Mouse (Mus musculus) embryonic facial prominence, embryonic 12.5 days (tissue): Measurements from ENCODE around the gene Hspb1. TPM values are rescaled to one million over a fixed set of nuclear protein-coding genes. Genes with fewer than 3 reads are reported as not detected.
A peak's percentile ranks its signal among the peaks of the same experiment; 100 is the strongest.

ENCODE experiments used
- ATAC-seq: fragments of 200-750 bp; cut with Nextera tagmentation; 2 replicates; pipeline ENCODE4 v1.8.0; 2017; ENCODE audit not compliant: insufficient number of reproducible peaks, insufficient read depth, low FRiP score, low TSS enrichment
- H3K27ac ChIP-seq: fragments of 300-500 bp; sonication (generic); 2 replicates; pipeline ENCODE4 v1.5.1; 2016; ENCODE audit warnings: mild to moderate bottlenecking
- H3K27me3 ChIP-seq: fragments of 300-500 bp; sonication (generic); 2 replicates; pipeline ENCODE4 v1.6.1; 2016; ENCODE audit warnings: mild to moderate bottlenecking, moderate library complexity
- H3K36me3 ChIP-seq: fragments of 300-500 bp; sonication (generic); 2 replicates; pipeline ENCODE4 v1.6.1; 2016; ENCODE audit warnings: mild to moderate bottlenecking
- H3K4me1 ChIP-seq: fragments of 300-500 bp; sonication (generic); 2 replicates; pipeline ENCODE4 v1.6.1; 2016
- H3K4me2 ChIP-seq: fragments of 300-500 bp; sonication (generic); replicated peaks from 2 replicates; pipeline ENCODE4 v1.6.1; 2016; ENCODE audit warnings: mild to moderate bottlenecking, moderate library complexity
- H3K4me3 ChIP-seq: fragments of 300-500 bp; sonication (generic); 2 replicates; pipeline ENCODE4 v1.5.1; 2016; ENCODE audit warnings: mild to moderate bottlenecking
- H3K9ac ChIP-seq: fragments of 300-500 bp; sonication (generic); 2 replicates; pipeline ENCODE4 v1.6.1; 2016; ENCODE audit warnings: mild to moderate bottlenecking, moderate library complexity
- H3K9me3 ChIP-seq: fragments of 300-500 bp; sonication (generic); 2 replicates; pipeline ENCODE4 v1.6.1; 2016; ENCODE audit warnings: mild to moderate bottlenecking, moderate library complexity
- WGBS: fragments of 180-500 bp; shearing (Covaris S2); methylation state at CpG from one replicate; pipeline ENCODE4 v1.1.7; 2016; 5-methylcytosine and 5-hydroxymethylcytosine counted together
- polyA plus RNA-seq: library from polyadenylated mRNA; unstranded; fragments of >200 nt; fragmentation: Nextera tagmentation; extraction: Ambion mirVana; gene quantifications from 2 replicates; pipeline ENCODE4 v1.2.1, GENCODE M21; 2016

The Hspb1 gene
- polyA plus RNA-seq, 1 experiment from 2014 or later = 74.8 TPM

- WGBS = under 1% methylated on average over 86 of the region's 89 CpGs
- peaks cover 15% of the 10 kb centered on the region for H3K4me1 ChIP-seq
- no peak overlapping the region for H3K27ac ChIP-seq
- H3K9me3 ChIP-seq = no peaks in the 10 kb centered on the region
- peaks cover 77% of the 10 kb centered on the region for H3K27me3 ChIP-seq
- no peaks in the 10 kb centered on the region for H3K36me3 ChIP-seq
- H3K4me2 ChIP-seq = peak overlapping the region; percentile 92
- ATAC-seq = no peak
- peak overlapping the region; percentile 49 for H3K4me3 ChIP-seq
- peak overlapping the region; percentile 53 for H3K9ac ChIP-seq
Observed at GRCm38 (mm10) chr5:135867637-135868593, 19.8 kb upstream of the Hspb1 start.

- no peaks in the 10 kb centered on the region for H3K9me3 ChIP-seq
- peak overlapping the region; percentile 53; the same call in 1 of the 2 replicates for H3K9ac ChIP-seq
- H3K4me1 ChIP-seq = peaks cover 19% of the 10 kb centered on the region
- peak overlapping the region; percentile 49 for H3K4me3 ChIP-seq
- no peak overlapping the region for H3K27ac ChIP-seq
- H3K4me2 ChIP-seq = peak overlapping the region; percentile 92
- WGBS = 2% methylated on average over 27 of the region's 27 CpGs
- H3K36me3 ChIP-seq = no peaks in the 10 kb centered on the region
- ATAC-seq = no peak
- peaks cover 80% of the 10 kb centered on the region for H3K27me3 ChIP-seq
Observed at GRCm38 (mm10) chr5:135868653-135869052, 19.1 kb upstream of the Hspb1 start.

GRCm38 (mm10) chr5:135869661-135870423 lies 17.9 kb upstream of the Hspb1 start:
- WGBS = 65% methylated on average over 14 of the region's 14 CpGs
- no peak overlapping the region for H3K4me3 ChIP-seq
- ATAC-seq = no peak

GRCm38 (mm10) chr5:135870505-135870904 lies 17.2 kb upstream of the Hspb1 start:
- no peak overlapping the region for H3K4me2 ChIP-seq
- H3K36me3 ChIP-seq = no peaks in the 10 kb centered on the region
- no peak for ATAC-seq
- WGBS = 77% methylated on average over 5 of the region's 5 CpGs
- H3K27me3 ChIP-seq = peaks cover 74% of the 10 kb centered on the region
- no peak overlapping the region for H3K9ac ChIP-seq
- no peak overlapping the region for H3K4me3 ChIP-seq
- H3K4me1 ChIP-seq = peaks cover 19% of the 10 kb centered on the region
- no peak overlapping the region for H3K27ac ChIP-seq
- H3K9me3 ChIP-seq = no peaks in the 10 kb centered on the region

More at GRCm38 (mm10) chr5:135869661-135870423, 17.9 kb upstream of the Hspb1 start:
- H3K4me2 ChIP-seq = no peak overlapping the region
- H3K27ac ChIP-seq = no peak overlapping the region
- peaks cover 19% of the 10 kb centered on the region for H3K4me1 ChIP-seq
- no peak overlapping the region for H3K9ac ChIP-seq
- H3K27me3 ChIP-seq = peaks cover 79% of the 10 kb centered on the region
- H3K9me3 ChIP-seq = no peaks in the 10 kb centered on the region
- no peaks in the 10 kb centered on the region for H3K36me3 ChIP-seq

GRCm38 (mm10) chr5:135872996-135873395 lies 14.7 kb upstream of the Hspb1 start:
- Histone ChIP-seq H3K9ac (peak overlapping the region; percentile 38; the same call in 1 of the 2 replicates), H3K36me3 (no peaks in the 10 kb centered on the region), H3K4me1 (peaks cover 13% of the 10 kb centered on the region), H3K27ac (no peak overlapping the region), H3K4me2 (peak overlapping the region; percentile 36), H3K27me3 (peaks cover 53% of the 10 kb centered on the region), H3K4me3 (no peak overlapping the region), H3K9me3 (no peaks in the 10 kb centered on the region)
- WGBS = 10% methylated on average over 15 of the region's 16 CpGs
- ATAC-seq = no peak

GRCm38 (mm10) chr5:135873753-135874152 lies 14.0 kb upstream of the Hspb1 start:
- peaks cover 46% of the 10 kb centered on the region for H3K27me3 ChIP-seq
- peaks cover 9% of the 10 kb centered on the region; the same call in 1 of the 2 replicates for H3K4me1 ChIP-seq
- H3K4me3 ChIP-seq = no peak overlapping the region
- no peak overlapping the region for H3K4me2 ChIP-seq
- no peaks in the 10 kb centered on the region for H3K9me3 ChIP-seq
- H3K27ac ChIP-seq = no peak overlapping the region
- no peak overlapping the region for H3K9ac ChIP-seq
- no peaks in the 10 kb centered on the region for H3K36me3 ChIP-seq
- ATAC-seq = no peak
- WGBS = 62% methylated on average over 9 of the region's 9 CpGs

GRCm38 (mm10) chr5:135877180-135877579 lies 10.5 kb upstream of the Hspb1 start:
- Histone ChIP-seq H3K36me3 (no peaks in the 10 kb centered on the region), H3K4me3 (peak overlapping the region; percentile 39; the same call in 1 of the 2 replicates), H3K27me3 (peaks cover 15% of the 10 kb centered on the region; the same call in 1 of the 2 replicates), H3K9me3 (no peaks in the 10 kb centered on the region), H3K4me2 (peak overlapping the region; percentile 50), H3K4me1 (peaks cover 15% of the 10 kb centered on the region), H3K9ac (no peak overlapping the region), H3K27ac (no peak overlapping the region)
- no peak for ATAC-seq
- WGBS = 17% methylated on average over 8 of the region's 8 CpGs

GRCm38 (mm10) chr5:135877831-135878231 lies 9.9 kb upstream of the Hspb1 start:
- Histone ChIP-seq H3K27ac (0 out of 2 replicates have a peak overlapping the region, but pooled peaks have one; percentile 3), H3K9ac (peak overlapping the region; percentile 47; the same call in 1 of the 2 replicates), H3K4me2 (peak overlapping the region; percentile 50), H3K9me3 (no peaks in the 10 kb centered on the region), H3K27me3 (peaks cover 12% of the 10 kb centered on the region; the same call in 1 of the 2 replicates), H3K4me3 (peak overlapping the region; percentile 39), H3K4me1 (peaks cover 15% of the 10 kb centered on the region), H3K36me3 (no peaks in the 10 kb centered on the region)
- ATAC-seq = no peak
- WGBS = 1% methylated on average over 16 of the region's 16 CpGs

- Histone ChIP-seq H3K4me1 (peaks cover 11% of the 10 kb centered on the region), H3K36me3 (no peaks in the 10 kb centered on the region), H3K9me3 (no peaks in the 10 kb centered on the region), H3K27ac (no peak overlapping the region), H3K27me3 (no peaks in the 10 kb centered on the region), H3K9ac (no peak overlapping the region), H3K4me2 (no peak overlapping the region), H3K4me3 (no peak overlapping the region)
- WGBS = 52% methylated on average over 13 of the region's 13 CpGs
- no peak for ATAC-seq
Observed at GRCm38 (mm10) chr5:135879449-135880158, 8.1 kb upstream of the Hspb1 start.

- Histone ChIP-seq H3K27ac (no peak overlapping the region), H3K9ac (no peak overlapping the region), H3K36me3 (no peaks in the 10 kb centered on the region), H3K4me3 (no peak overlapping the region), H3K27me3 (peaks cover 18% of the 10 kb centered on the region), H3K4me2 (no peak overlapping the region), H3K4me1 (peaks cover 13% of the 10 kb centered on the region; the same call in 1 of the 2 replicates), H3K9me3 (no peaks in the 10 kb centered on the region)
- no peak for ATAC-seq
- 66% methylated on average over 6 of the region's 6 CpGs for WGBS
Observed at GRCm38 (mm10) chr5:135884641-135885040, 3.1 kb upstream of the Hspb1 start.
